ENCODE assay signal across 15 mouse cellular contexts in genomic region chr9:103713230-103713629, GRCm38 (mm10).
"Had no signal": no experiment of that assay in that cellular context is flagged by ENCODE, and none has a peak within 500 bp of the region (broad histone marks: within the 10 kb centered on the region; RNA-seq: fewer than 3 reads in every experiment).

No protein-coding gene starts in this region.

- H3K4me1 ChIP-seq: liver, embryonic 12.5 days had no signal

- H3K4me3 ChIP-seq: limb, embryonic 15.5 days; liver, embryonic 12.5 days; midbrain, embryonic 12.5 days; neural tube, embryonic 13.5 days had no signal

- H3K9ac ChIP-seq: limb, embryonic 15.5 days; liver, embryonic 12.5 days; lung, embryonic 14.5 days; midbrain, embryonic 12.5 days; neural tube, embryonic 13.5 days had no signal

- ATAC-seq: liver, embryonic 12.5 days; midbrain, embryonic 16.5 days had no signal

- H3K27ac ChIP-seq: limb, embryonic 15.5 days; liver, embryonic 12.5 days; midbrain, embryonic 12.5 days; neural tube, embryonic 13.5 days had no signal

- DNase-seq: layer of hippocampus, adult 9-11 months; layer of hippocampus, postnatal 36 days; lung, embryonic 14.5 days; lung, postnatal 10 days; lung, postnatal 4 days; retina, postnatal 1 day; right cerebral cortex, postnatal 4 days; spleen, adult 18-20 months; thymus, adult 18-20 months; thymus, postnatal 14 days had no signal

- H3K9me3 ChIP-seq: limb, embryonic 15.5 days; liver, embryonic 12.5 days; midbrain, embryonic 12.5 days; neural tube, embryonic 13.5 days had no signal

- H3K4me2 ChIP-seq: limb, embryonic 15.5 days; liver, embryonic 12.5 days; lung, embryonic 14.5 days; midbrain, embryonic 12.5 days; neural tube, embryonic 13.5 days had no signal

- H3K36me3 ChIP-seq: limb, embryonic 15.5 days; liver, embryonic 12.5 days; midbrain, embryonic 12.5 days; neural tube, embryonic 13.5 days had no signal

- H3K27me3 ChIP-seq: limb, embryonic 15.5 days; liver, embryonic 12.5 days; midbrain, embryonic 12.5 days; neural tube, embryonic 13.5 days had no signal
